Mouse (Mus musculus): ENCODE results near the gene Reep1. TPM values are rescaled to one million over a fixed set of nuclear protein-coding genes. Genes with fewer than 3 reads are reported as not detected.

Gene Reep1
- total and polyA plus RNA-seq, 2 experiments from 2014 or later: 213 to 319 TPM

GRCm38 (mm10) chr6:71788348-71788747 is 81.0 kb downstream of the Reep1 start:
- Histone ChIP-seq H3K27me3 (ENCODE audit: insufficient read depth, low read length) (no peaks in the 10 kb centered on the region), H3K9me3 (ENCODE audit: low read length) (no peaks in the 10 kb centered on the region), H3K4me1 (ENCODE audit: insufficient read depth, low read length) (no peaks in the 10 kb centered on the region), H3K27ac (no peak overlapping the region), H3K9ac (replicated peaks; ENCODE audit: low read length) (no peak overlapping the region), H3K36me3 (ENCODE audit: insufficient read depth, low read length) (peaks cover 20% of the 10 kb centered on the region; the same call in 1 of the 2 replicates), H3K4me2 (ENCODE audit: low read depth, low read length) (no peak overlapping the region), H3K4me3 (ENCODE audit: low read length) (no peak overlapping the region)
- no peak for TF ChIP-seq CTCF (IDR thresholded peaks at IDR 0.05; ENCODE audit: low read depth)
- WGBS: 80% methylated on average over 9 of the region's 9 CpGs
- no peak for DNase-seq (ENCODE audit: low spot score)
- ATAC-seq: no peak

- Histone ChIP-seq H3K4me1 (ENCODE audit: insufficient read depth, low read length) (no peaks in the 10 kb centered on the region), H3K27ac (no peak overlapping the region), H3K4me2 (ENCODE audit: low read depth, low read length) (no peak overlapping the region), H3K9me3 (ENCODE audit: low read length) (no peaks in the 10 kb centered on the region), H3K9ac (replicated peaks; ENCODE audit: low read length) (no peak overlapping the region), H3K4me3 (ENCODE audit: low read length) (no peak overlapping the region), H3K27me3 (ENCODE audit: insufficient read depth, low read length) (no peaks in the 10 kb centered on the region), H3K36me3 (ENCODE audit: insufficient read depth, low read length) (peaks cover 12% of the 10 kb centered on the region; the same call in 1 of the 2 replicates)
- DNase-seq (ENCODE audit: low spot score) (no peak), ATAC-seq (no peak)
- 79% methylated on average over 6 of the region's 6 CpGs for WGBS
- TF ChIP-seq CTCF (IDR thresholded peaks at IDR 0.05; ENCODE audit: low read depth): no peak
Observed at GRCm38 (mm10) chr6:71791771-71792170, 84.4 kb downstream of the Reep1 start.

GRCm38 (mm10) chr6:71799391-71799790 is 92.0 kb downstream of the Reep1 start:
- no peak overlapping the region for H3K4me2 ChIP-seq (ENCODE audit: low read depth, low read length)
- no peaks in the 10 kb centered on the region for H3K4me1 ChIP-seq (ENCODE audit: insufficient read depth, low read length)
- H3K9ac ChIP-seq (replicated peaks; ENCODE audit: low read length): no peak overlapping the region
- ATAC-seq (no peak), DNase-seq (ENCODE audit: low spot score) (no peak)
- no peak for TF ChIP-seq CTCF (IDR thresholded peaks at IDR 0.05; ENCODE audit: low read depth)
- no peaks in the 10 kb centered on the region for H3K9me3 ChIP-seq (ENCODE audit: low read length)
- H3K4me3 ChIP-seq (ENCODE audit: low read length): no peak overlapping the region
- no peaks in the 10 kb centered on the region; the same call in 1 of the 2 replicates for H3K36me3 ChIP-seq (ENCODE audit: insufficient read depth, low read length)
- H3K27ac ChIP-seq: no peak overlapping the region
- no peaks in the 10 kb centered on the region for H3K27me3 ChIP-seq (ENCODE audit: insufficient read depth, low read length)
- 74% methylated on average over 3 of the region's 3 CpGs for WGBS

- ATAC-seq (no peak), DNase-seq (ENCODE audit: low spot score) (no peak)
- no peaks in the 10 kb centered on the region for H3K27me3 ChIP-seq (ENCODE audit: insufficient read depth, low read length)
- 50% methylated on average over 7 of the region's 7 CpGs for WGBS
- no peaks in the 10 kb centered on the region for H3K9me3 ChIP-seq (ENCODE audit: low read length)
- H3K36me3 ChIP-seq (ENCODE audit: insufficient read depth, low read length): peaks cover 6% of the 10 kb centered on the region; the same call in 1 of the 2 replicates
- H3K9ac ChIP-seq (replicated peaks; ENCODE audit: low read length): no peak overlapping the region
- H3K4me3 ChIP-seq (ENCODE audit: low read length): no peak overlapping the region
- TF ChIP-seq CTCF (IDR thresholded peaks at IDR 0.05; ENCODE audit: low read depth): no peak
- no peaks in the 10 kb centered on the region for H3K4me1 ChIP-seq (ENCODE audit: insufficient read depth, low read length)
- no peak overlapping the region for H3K27ac ChIP-seq
- no peak overlapping the region for H3K4me2 ChIP-seq (ENCODE audit: low read depth, low read length)
Observed at GRCm38 (mm10) chr6:71801011-71801713, 93.8 kb downstream of the Reep1 start.

- no peak for TF ChIP-seq CTCF (IDR thresholded peaks at IDR 0.05; ENCODE audit: low read depth)
- H3K27me3 ChIP-seq (ENCODE audit: insufficient read depth, low read length): no peaks in the 10 kb centered on the region
- H3K4me3 ChIP-seq (ENCODE audit: low read length): no peak overlapping the region
- ATAC-seq (no peak), DNase-seq (ENCODE audit: low spot score) (no peak)
- WGBS: 46% methylated on average over 10 of the region's 10 CpGs
- no peaks in the 10 kb centered on the region for H3K4me1 ChIP-seq (ENCODE audit: insufficient read depth, low read length)
- no peak overlapping the region for H3K27ac ChIP-seq
- no peaks in the 10 kb centered on the region for H3K9me3 ChIP-seq (ENCODE audit: low read length)
- H3K9ac ChIP-seq (replicated peaks; ENCODE audit: low read length): no peak overlapping the region
- H3K36me3 ChIP-seq (ENCODE audit: insufficient read depth, low read length): peaks cover 6% of the 10 kb centered on the region; the same call in 1 of the 2 replicates
- no peak overlapping the region for H3K4me2 ChIP-seq (ENCODE audit: low read depth, low read length)
Observed at GRCm38 (mm10) chr6:71801714-71802094, 94.3 kb downstream of the Reep1 start.

GRCm38 (mm10) chr6:71803609-71804008 is 96.2 kb downstream of the Reep1 start:
- H3K4me1 ChIP-seq (ENCODE audit: insufficient read depth, low read length): no peaks in the 10 kb centered on the region
- H3K36me3 ChIP-seq (ENCODE audit: insufficient read depth, low read length): peaks cover 8% of the 10 kb centered on the region
- H3K9ac ChIP-seq (replicated peaks; ENCODE audit: low read length): 0 out of 2 replicates have a peak overlapping the region, but pooled peaks have one; percentile 21
- no peak overlapping the region for H3K4me2 ChIP-seq (ENCODE audit: low read depth, low read length)
- no peaks in the 10 kb centered on the region for H3K27me3 ChIP-seq (ENCODE audit: insufficient read depth, low read length)
- peak overlapping the region; percentile 67; the same call in 1 of the 2 replicates for H3K27ac ChIP-seq
- ATAC-seq (peak; percentile 25; the same call in 1 of the 2 replicates), DNase-seq (ENCODE audit: low spot score) (no peak)
- no peak for TF ChIP-seq CTCF (IDR thresholded peaks at IDR 0.05; ENCODE audit: low read depth)
- no peak overlapping the region for H3K4me3 ChIP-seq (ENCODE audit: low read length)
- H3K9me3 ChIP-seq (ENCODE audit: low read length): no peaks in the 10 kb centered on the region
- WGBS: 88% methylated on average over 1 of the region's 1 CpGs

Measured in hindbrain, postnatal 0 days (tissue).